Mouse (Mus musculus) neutrophil, adult 5-6 weeks (primary cell): ENCODE results near the gene Mlst8. TPM values are rescaled to one million over a fixed set of nuclear protein-coding genes. Genes with fewer than 3 reads are reported as not detected.

ENCODE experiments used
- ATAC-seq: fragments of 151-379, 151-347 bp; 2 replicates; pipeline ENCODE4 v1.8.0; 2017; ENCODE audit warnings: mild to moderate bottlenecking, moderate TSS enrichment; ENCODE audit not compliant: insufficient number of reproducible peaks, poor library complexity, low FRiP score, severe bottlenecking; ENCODE audit errors: extremely low read depth
- total RNA-seq: library from RNA; stranded (forward); fragments of 200-1000 nt; gene quantifications from 2 replicates; pipeline ENCODE4 v1.2.3, GENCODE M21; 2017

The Mlst8 gene
- total RNA-seq, 1 experiment from 2014 or later, result 12.2 TPM

DNA sequence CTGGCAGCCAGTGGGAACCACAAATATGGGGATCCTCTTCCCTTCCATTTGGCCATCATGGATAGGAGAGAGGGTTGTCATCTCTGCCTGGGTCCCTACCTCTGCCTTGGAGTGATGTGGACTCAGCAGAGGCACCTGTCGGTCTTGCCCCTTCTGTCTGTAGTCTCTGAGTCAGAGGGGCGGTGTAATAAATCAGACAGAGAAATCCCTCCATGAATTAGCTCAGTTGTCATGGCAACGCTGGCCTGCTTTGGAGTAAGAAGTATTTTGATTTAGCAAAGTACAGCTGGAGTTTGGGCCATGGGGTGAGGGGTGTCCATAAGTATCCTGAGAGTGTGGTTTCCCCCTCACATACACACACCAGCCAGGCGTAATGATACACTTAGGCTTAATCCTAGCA lies 11.5 kb upstream of the Mlst8 start:
- no peak for ATAC-seq

DNA sequence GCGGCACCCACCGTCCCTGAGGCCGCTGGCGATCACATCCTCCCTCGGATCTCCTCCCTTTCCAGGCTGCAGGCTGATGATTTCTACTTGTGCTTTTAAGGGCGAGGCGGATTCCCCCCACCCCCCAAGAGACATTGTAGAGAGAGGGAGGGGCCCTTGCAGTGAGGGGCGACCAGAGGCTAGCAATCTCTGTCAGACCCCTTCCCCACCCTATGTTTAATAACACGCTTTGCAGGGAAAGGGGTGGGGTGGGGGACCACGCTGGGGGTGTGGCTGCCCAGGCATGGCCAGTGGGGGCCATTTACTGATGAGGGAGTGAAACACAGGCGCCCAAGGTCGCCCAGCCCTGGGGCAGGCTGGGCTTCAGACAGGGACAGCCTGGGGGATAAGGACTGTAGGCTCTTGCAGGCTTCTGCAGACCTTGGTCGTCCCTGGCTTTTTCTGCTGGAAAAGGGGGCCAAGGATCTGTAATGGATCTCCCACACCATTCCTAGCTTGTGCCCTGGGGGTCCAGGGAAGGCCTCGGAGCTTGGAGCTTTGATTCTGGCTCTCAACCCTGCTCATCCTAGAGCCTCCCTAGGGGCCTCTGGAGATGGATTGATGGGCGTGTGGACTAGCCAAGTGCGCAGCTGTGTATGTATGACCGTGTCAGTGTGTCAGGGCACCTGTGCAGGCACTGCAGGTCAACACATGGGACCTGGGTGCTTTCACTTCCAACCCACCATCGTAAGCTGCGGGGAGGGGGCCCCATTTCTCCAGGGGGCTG lies 10.6 kb upstream of the Mlst8 start:
- no peak for ATAC-seq

DNA sequence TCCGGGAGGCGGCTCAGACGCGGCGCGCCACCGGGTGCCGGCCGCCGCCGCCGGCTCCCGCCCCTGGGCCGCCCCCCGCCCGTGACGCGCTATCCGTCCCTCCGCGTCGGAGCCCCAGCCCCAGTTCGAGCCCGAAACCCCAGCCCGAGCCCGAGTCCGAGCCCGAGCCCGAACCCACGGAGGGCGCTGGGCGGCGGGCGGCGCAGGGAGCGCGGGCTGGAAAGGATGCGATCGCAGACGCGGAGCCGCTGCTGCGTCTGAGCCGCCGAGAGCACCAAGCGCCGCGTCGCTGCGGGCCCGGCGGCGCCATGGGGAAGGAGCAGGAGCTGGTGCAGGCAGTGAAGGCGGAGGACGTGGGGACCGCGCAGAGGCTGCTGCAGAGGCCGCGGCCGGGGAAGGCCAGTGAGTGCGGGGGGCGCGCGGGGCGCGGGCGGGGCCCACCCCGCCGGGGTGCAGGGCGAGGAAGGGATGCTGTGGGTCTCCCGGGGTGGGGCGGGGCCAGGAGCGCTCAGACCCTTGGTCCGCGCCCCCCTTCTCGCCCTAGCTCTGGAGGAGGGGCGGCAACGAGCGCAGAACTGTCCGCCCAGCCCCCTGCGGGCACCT lies 9.9 kb upstream of the Mlst8 start:
- ATAC-seq, result no peak

DNA sequence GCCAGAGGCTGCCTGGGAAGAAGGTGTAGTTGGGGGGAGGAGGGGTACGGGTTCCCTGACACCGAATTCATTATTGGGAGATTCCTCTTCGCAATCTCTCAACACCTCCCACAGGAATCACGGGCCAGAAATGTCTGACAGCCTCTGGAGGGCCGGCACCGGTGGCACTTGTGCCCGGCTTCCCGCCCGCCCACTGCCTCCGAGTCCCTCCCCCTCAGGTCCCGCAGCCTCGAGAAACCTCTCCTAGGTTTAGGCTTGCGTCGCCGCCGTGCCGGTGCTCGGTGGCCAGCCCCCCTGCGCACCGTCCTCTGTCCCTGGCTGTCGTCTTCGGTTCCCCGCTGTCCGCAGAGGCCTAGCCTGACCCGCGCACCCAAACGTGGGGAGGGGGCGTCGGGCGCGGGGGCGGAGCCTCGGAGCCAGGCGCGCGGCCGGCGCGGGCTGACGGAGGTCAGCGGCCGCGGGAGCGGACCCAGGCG lies 9.3 kb upstream of the Mlst8 start, which contains the start of gene Caskin1:
Gene Caskin1 (plus strand): TSS at position 416 of the 476 bp plus-strand sequence.
- no peak for ATAC-seq

- no peak for ATAC-seq
These were observed 6.4 kb upstream of the Mlst8 start for GRCm38 (mm10) chr17:24485090-24485860.

DNA sequence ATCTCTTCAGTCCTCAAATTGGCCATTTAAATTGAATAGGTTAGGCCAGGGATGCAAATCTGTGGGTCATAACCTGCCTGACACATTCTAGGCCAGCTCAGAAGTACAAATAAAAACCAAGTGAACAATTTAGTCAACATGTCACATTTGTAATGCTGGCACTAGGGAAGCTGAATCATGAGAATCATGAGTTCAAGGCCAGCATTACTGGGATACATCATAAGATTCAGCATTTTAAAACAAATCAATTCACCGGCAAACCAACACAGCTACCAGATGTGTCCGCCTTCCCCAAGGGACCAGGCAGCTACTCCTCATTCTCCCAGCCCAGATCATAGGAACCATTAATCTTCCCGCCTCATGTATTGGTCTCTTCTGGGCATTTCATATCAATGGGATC lies 4.6 kb upstream of the Mlst8 start:
- no peak for ATAC-seq

- ATAC-seq, result no peak
These were observed 2.3 kb upstream of the Mlst8 start for GRCm38 (mm10) chr17:24481027-24481815.

GRCm38 (mm10) chr17:24480201-24480826 lies 1.4 kb upstream of the Mlst8 start:
- ATAC-seq, result no peak

GRCm38 (mm10) chr17:24479431-24479830 lies 553 bp upstream of the Mlst8 start:
- ATAC-seq, result no peak

DNA sequence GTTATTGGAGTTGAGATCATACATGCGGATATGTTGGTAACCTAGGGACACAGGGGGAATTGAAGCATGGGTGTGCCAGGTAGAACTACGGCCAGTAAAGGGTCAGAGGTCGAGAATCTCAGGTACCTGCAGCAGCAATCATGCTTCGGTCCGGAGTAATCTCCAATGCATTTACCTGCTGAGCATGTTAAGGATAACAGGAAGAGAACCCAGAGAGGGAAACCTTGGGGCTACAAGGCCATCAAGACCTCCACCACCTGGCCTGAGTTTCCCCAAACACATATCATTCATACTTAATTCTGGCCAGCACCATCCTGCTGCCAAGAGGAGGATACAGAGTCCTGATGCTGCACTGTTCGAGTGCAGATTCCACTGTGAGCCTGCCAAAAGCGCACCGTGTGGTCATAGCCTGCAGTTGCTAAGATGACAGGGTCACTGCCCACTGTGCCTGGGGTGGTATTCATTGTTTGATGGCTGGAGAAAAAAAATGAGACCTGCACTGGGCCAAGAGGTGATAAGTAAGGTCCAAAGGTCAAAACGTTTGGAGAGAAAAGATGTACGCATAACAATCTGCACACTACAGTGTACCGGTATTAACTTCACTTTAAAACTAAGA lies 785 bp downstream of the Mlst8 start:
- no peak for ATAC-seq

DNA sequence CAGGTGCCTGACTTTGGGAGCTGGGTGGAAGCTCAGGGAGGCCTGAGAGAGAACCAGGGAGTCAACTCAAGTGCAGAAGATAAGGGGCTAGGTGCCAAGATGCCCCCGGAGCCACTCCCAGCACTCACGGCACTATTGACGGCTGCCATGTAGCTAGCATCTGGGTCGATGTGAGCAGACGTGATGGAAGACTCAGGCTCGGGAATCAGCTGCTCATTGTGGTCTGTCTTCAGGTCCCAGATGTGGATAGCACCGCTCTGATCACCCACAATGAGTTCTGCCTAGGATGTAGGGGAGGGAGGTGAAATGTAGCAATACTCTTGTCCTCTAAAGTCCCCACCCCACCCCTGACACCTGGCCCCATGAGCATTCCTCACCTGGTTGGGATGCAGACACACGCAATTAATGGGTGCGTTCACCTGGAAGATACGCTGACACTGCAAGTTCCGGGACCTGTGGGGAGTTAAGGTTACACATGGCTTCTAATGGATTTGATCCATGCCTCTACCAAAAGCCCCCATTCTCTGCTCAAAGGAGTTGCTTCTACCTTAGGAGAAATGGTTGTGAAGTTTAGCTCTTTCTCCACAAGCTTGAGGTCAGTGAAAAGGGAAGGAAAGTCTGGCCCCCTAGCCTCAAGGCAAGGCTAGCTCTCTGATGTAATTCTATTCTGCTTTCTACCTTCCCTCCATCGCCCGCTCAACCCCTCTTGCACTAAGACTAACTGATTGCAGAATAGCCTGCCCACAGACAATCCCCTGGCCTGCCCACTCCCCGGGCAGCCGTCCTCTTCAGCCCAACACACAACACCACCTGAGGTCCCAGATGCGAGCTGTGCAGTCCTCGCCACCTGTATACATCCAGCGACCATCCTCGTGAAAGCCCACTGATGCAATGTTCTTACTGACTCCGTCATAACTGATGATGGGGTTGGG lies 1.6 kb downstream of the Mlst8 start:
- ATAC-seq, result no peak

GRCm38 (mm10) chr17:24476022-24476776 lies 2.7 kb downstream of the Mlst8 start:
- no peak for ATAC-seq

DNA sequence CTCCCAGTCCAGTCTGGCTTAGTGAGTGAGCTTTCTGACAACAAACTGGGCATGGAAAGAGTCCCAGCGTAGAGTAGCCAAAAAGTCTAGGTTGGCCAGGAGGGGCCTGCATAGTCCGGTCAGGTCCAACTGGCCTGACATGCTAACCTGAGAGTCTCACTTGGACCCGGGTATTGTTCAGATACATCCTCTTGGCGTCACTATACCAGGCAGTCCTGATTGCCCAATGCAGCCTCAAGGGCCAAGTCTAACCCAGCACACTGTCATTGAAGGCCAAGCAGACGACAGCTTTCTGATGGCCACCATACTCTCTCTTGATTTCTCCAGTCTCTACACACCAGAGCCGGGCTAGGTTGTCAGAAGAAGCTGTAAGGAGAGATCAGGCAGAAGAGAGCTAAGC lies 3.3 kb downstream of the Mlst8 start:
- no peak for ATAC-seq

DNA sequence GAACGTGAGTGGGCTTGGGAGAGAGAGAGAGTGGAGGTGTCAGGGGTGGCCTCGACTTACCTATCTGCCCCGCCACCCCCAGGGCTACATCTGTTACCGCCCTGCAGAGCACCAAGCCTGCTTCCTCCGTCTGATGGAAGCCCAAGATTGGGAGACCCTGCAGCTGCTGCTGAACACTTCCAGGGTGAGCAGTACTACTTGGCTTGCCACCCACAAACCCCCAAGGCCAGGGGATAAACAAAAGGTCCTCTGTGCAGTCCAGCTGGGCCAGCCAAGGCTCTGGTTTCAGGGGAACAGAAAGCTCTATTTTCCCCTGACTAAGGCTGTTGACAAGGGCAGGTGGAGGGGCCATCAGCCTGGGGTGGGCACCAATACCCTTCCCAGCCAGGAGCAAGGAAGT lies 4.3 kb downstream of the Mlst8 start:
- ATAC-seq, result no peak

GRCm38 (mm10) chr17:24473612-24474275 lies 5.1 kb downstream of the Mlst8 start, which contains the start of gene Bricd5:
Gene Bricd5 (plus strand): TSS chr17:24473884.
- no peak for ATAC-seq

DNA sequence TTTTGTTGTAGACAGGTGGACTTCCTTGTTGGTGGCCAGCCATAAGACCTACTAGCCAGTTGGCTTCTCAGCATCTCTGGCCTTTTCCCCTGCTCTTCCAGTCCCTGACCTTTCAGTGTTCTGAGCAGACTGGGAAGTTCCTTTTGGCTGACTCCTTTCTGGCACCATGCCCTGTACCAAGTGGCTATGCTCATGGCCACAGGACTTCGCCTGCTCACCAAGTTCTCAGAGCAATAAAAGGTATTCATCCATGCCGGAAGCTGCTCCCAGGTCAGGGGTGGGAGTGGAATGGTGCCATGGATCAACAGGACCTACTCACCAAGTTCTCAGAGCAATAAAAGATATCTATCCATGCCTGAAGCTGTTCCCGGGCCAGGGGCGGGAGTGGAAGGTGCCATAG lies 6.4 kb downstream of the Mlst8 start:
- ATAC-seq, result no peak
